Comparison of ENCODE assay signal across 8 mouse cellular contexts in the genomic region with DNA sequence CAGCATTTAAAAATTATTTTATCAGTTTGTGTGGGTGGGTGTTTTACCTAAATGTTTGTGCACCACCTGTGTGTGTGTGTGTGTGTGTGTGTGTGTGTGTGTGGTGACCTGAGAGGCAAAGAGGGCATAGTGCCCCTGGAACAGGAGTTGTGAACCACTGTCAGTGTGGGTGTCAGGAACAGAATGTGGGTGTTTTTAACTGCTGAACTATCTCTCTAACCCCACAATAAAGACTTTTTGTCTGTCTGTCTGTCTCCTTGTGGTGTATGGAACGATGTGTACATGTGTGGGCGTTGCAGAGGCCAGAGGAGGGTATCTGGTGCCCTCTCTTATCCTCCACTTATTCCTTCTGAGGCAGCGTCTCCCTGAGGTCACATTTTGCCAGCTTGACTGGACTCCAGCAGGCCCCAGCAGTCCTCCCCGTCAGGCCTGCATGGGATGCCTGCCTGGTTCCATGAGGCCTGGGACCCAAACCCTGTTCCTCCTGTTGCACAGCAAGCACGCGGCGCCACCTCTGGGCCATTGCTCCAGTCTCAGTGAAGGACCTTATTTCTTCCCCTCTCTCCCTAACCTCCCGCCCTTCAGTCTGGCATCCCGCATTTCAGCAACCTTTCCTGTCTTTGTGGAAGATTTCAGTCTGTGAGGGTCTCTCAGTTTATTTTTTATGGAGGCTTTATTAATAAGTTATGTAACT. TPM values are rescaled to one million over a fixed set of nuclear protein-coding genes. Genes with fewer than 3 reads are reported as not detected.
DNase-seq lines count a peak whose midpoint lies in the region; ATAC-seq lines count a peak whose summit lies in the region.

No protein-coding gene starts in this region.

- no peaks in the 10 kb centered on the region for H3K9me3 ChIP-seq in forebrain, embryonic 11.5 days (ENCODE audit: control insufficient read depth, low read length)
- no peaks in the 10 kb centered on the region for H3K9me3 ChIP-seq in forebrain, embryonic 15.5 days

- WGBS in forebrain, embryonic 11.5 days, result 41% methylated on average over 9 of the region's 9 CpGs
- WGBS in forebrain, embryonic 15.5 days, result 43% methylated on average over 9 of the region's 9 CpGs

- no peaks in the 10 kb centered on the region for H3K27me3 ChIP-seq in forebrain, embryonic 11.5 days (ENCODE audit: control insufficient read depth, insufficient read depth, low read length)
- no peaks in the 10 kb centered on the region for H3K27me3 ChIP-seq in forebrain, embryonic 15.5 days

- peak; percentile 53 for DNase-seq in forebrain, embryonic 11.5 days (ENCODE audit: low spot score)
- peak; percentile 16 for DNase-seq in right cerebral cortex, postnatal 14 days
- no peak for DNase-seq in right cerebral cortex, postnatal 25 days
- peak; percentile 30 to 32 for DNase-seq in lung, adult 18-20 months
- peak; percentile 76 for DNase-seq in thymus, postnatal 4 days
- DNase-seq in testis, postnatal 10 days (ENCODE audit: low spot score), result no peak
- no peak for DNase-seq in urinary bladder, adult 2 months (ENCODE audit: low spot score)

- H3K36me3 ChIP-seq in forebrain, embryonic 11.5 days (ENCODE audit: control insufficient read depth, insufficient read depth, low read length), result no peaks in the 10 kb centered on the region
- H3K36me3 ChIP-seq in forebrain, embryonic 15.5 days, result no peaks in the 10 kb centered on the region

- no peak overlapping the region for H3K9ac ChIP-seq in forebrain, embryonic 11.5 days (ENCODE audit: low read length)
- H3K9ac ChIP-seq in forebrain, embryonic 15.5 days (replicated peaks), result no peak overlapping the region

- H3K4me2 ChIP-seq in forebrain, embryonic 11.5 days (ENCODE audit: low read depth, low read length, severe bottlenecking), result no peak overlapping the region
- no peak overlapping the region for H3K4me2 ChIP-seq in forebrain, embryonic 15.5 days (replicated peaks)

- H3K4me3 ChIP-seq in forebrain, embryonic 11.5 days (ENCODE audit: low read depth, low read length), result no peak overlapping the region
- no peak overlapping the region for H3K4me3 ChIP-seq in forebrain, embryonic 15.5 days

- no peaks in the 10 kb centered on the region for H3K4me1 ChIP-seq in forebrain, embryonic 11.5 days (replicated peaks; ENCODE audit: control insufficient read depth, insufficient read depth, low read length)
- H3K4me1 ChIP-seq in forebrain, embryonic 15.5 days, result no peaks in the 10 kb centered on the region

- H3K27ac ChIP-seq in forebrain, embryonic 11.5 days (ENCODE audit: low read depth, low read length), result no peak overlapping the region
- H3K27ac ChIP-seq in forebrain, embryonic 15.5 days (replicated peaks), result no peak overlapping the region

- ATAC-seq in forebrain, embryonic 11.5 days (replicated peaks; ENCODE audit: low FRiP score), result no peak
- no peak for ATAC-seq in forebrain, embryonic 15.5 days (replicated peaks)

RNA-seq across cellular contexts. Expression of a gene that starts 11.5 kb away (rescaled TPM):
- polyA plus RNA-seq in forebrain, embryonic 11.5 days (2014; fragmentation: Nextera tagmentation; extraction: Ambion mirVana), result 0.15 and 0.87 TPM in 2 replicates
- 0.88 and 0.91 TPM in 2 replicates for polyA plus RNA-seq in forebrain, embryonic 15.5 days (2015; fragmentation: Nextera tagmentation; extraction: Ambion mirVana)
- 22.4 and 22.8 TPM in 2 replicates for polyA plus RNA-seq in urinary bladder, adult 2 months (2012; rRNA removed)

RNA-seq across cellular contexts. Expression of a gene that starts 21.2 kb away (rescaled TPM):
- polyA plus RNA-seq in forebrain, embryonic 11.5 days (2014; fragmentation: Nextera tagmentation; extraction: Ambion mirVana), result 0.15 TPM in 1 of 2 replicates, not detected in the other
- 1.0 and 1.4 TPM in 2 replicates for polyA plus RNA-seq in forebrain, embryonic 15.5 days (2015; fragmentation: Nextera tagmentation; extraction: Ambion mirVana)
- polyA plus RNA-seq in urinary bladder, adult 2 months (2012; rRNA removed), result 4.1 and 4.9 TPM in 2 replicates

RNA-seq across cellular contexts. Expression of a gene that starts 23.0 kb away (rescaled TPM):
- polyA plus RNA-seq in forebrain, embryonic 11.5 days (2014; fragmentation: Nextera tagmentation; extraction: Ambion mirVana), result 1.6 and 1.7 TPM in 2 replicates
- polyA plus RNA-seq in forebrain, embryonic 15.5 days (2015; fragmentation: Nextera tagmentation; extraction: Ambion mirVana), result 1.5 and 1.6 TPM in 2 replicates
- 29.5 and 40.1 TPM in 2 replicates for polyA plus RNA-seq in urinary bladder, adult 2 months (2012; rRNA removed)

RNA-seq across cellular contexts. Expression of a gene that starts 23.2 kb away (rescaled TPM):
- 0.99 and 1.6 TPM in 2 replicates for polyA plus RNA-seq in forebrain, embryonic 11.5 days (2014; fragmentation: Nextera tagmentation; extraction: Ambion mirVana)
- 0.73 and 1.1 TPM in 2 replicates for polyA plus RNA-seq in forebrain, embryonic 15.5 days (2015; fragmentation: Nextera tagmentation; extraction: Ambion mirVana)
- polyA plus RNA-seq in urinary bladder, adult 2 months (2012; rRNA removed), result 34.7 and 37.4 TPM in 2 replicates

RNA-seq across cellular contexts. Expression of a gene that starts 33.2 kb away (rescaled TPM):
- polyA plus RNA-seq in forebrain, embryonic 11.5 days (2014; fragmentation: Nextera tagmentation; extraction: Ambion mirVana), result 1.5 and 1.6 TPM in 2 replicates
- 2.3 and 2.6 TPM in 2 replicates for polyA plus RNA-seq in forebrain, embryonic 15.5 days (2015; fragmentation: Nextera tagmentation; extraction: Ambion mirVana)
- 81.2 and 88.3 TPM in 2 replicates for polyA plus RNA-seq in urinary bladder, adult 2 months (2012; rRNA removed)

Comparison
In these comparisons a context has a peak if more than half of its experiments do, and no peak if none do; other contexts are left out.
1. DNase-seq: peak in forebrain, embryonic 11.5 days (single experiment), right cerebral cortex, postnatal 14 days (single experiment), lung, adult 18-20 months (2 of 2) and thymus, postnatal 4 days (single experiment); none in right cerebral cortex, postnatal 25 days (single experiment), testis, postnatal 10 days (single experiment) and urinary bladder, adult 2 months (single experiment).
2. RNA of a gene that starts 11.5 kb away (polyA plus RNA-seq): 22.4 to 22.8 TPM in urinary bladder, adult 2 months; 0.88 to 0.91 TPM in forebrain, embryonic 15.5 days and 0.15 to 0.87 TPM in forebrain, embryonic 11.5 days; every median in the first group is over 10 times any median in the second.
3. RNA of a gene that starts 23.0 kb away (polyA plus RNA-seq): 29.5 to 40.1 TPM in urinary bladder, adult 2 months; 1.6 to 1.7 TPM in forebrain, embryonic 11.5 days and 1.5 to 1.6 TPM in forebrain, embryonic 15.5 days; every median in the first group is over 10 times any median in the second.